Mouse (Mus musculus) heart, postnatal 0 days (tissue): Measurements from ENCODE around the gene Fem1b.

Experiments
- CTCF ChIP-seq: IDR thresholded peaks from 2 replicates; pipeline ENCODE4 v1.5.1; 2016; ENCODE audit warnings: antibody characterized with exemption, control low read depth, low read depth
- EP300 ChIP-seq: IDR thresholded peaks from 2 replicates; pipeline ENCODE4 v1.6.1; 2016; ENCODE audit warnings: antibody characterized with exemption, low read depth

DNA sequence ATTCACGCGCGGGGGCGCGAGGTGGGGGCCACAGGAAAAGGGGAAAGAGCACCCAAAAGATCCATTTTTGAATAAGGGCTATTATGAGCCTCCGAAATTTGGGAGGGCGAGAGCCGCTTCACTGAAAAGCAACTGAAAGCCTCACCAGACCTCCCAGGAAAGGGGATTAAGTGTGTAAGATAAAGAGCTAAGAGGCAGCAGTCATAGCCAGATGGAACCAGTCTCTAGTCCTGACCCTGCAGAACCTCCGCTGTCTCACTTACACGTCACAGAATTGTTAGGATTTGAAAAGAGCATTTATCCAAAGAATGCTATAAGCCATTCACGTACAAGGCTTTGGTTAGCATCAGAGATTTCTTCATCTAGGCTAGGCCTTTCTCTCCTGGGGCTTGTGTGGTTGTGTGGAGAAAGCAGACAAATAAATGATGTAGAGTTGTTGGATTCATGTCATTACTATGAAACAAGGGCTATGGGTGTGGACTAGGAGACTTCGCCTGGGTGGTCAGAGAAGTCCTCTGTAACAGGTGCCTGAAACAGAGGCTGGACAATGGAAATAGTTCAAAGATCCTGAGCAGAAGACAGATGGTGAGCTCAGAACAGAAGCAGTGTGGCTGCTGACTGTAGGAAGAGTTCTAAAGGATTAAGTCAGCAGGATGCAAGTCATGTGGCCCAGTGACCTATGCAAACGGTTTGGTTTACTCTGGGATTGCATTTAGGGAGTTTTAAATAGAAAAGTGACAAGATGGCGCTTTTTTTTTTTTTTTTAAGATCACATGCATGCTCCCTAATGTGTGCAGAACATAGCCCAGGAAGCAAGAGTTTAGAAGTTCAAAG lies 699 bp upstream of the Fem1b start:
- no peak for TF ChIP-seq CTCF
- no peak for TF ChIP-seq EP300
